Mouse (Mus musculus) MN1 (cell line): ENCODE measurements around the gene Rnaseh2a.

Experiments used
- DNase-seq: peaks from one replicate; pipeline ENCODE4 v3.0.0-alpha.2; 2016; ENCODE audit warnings: low spot score

Rnaseh2a gene

DNA sequence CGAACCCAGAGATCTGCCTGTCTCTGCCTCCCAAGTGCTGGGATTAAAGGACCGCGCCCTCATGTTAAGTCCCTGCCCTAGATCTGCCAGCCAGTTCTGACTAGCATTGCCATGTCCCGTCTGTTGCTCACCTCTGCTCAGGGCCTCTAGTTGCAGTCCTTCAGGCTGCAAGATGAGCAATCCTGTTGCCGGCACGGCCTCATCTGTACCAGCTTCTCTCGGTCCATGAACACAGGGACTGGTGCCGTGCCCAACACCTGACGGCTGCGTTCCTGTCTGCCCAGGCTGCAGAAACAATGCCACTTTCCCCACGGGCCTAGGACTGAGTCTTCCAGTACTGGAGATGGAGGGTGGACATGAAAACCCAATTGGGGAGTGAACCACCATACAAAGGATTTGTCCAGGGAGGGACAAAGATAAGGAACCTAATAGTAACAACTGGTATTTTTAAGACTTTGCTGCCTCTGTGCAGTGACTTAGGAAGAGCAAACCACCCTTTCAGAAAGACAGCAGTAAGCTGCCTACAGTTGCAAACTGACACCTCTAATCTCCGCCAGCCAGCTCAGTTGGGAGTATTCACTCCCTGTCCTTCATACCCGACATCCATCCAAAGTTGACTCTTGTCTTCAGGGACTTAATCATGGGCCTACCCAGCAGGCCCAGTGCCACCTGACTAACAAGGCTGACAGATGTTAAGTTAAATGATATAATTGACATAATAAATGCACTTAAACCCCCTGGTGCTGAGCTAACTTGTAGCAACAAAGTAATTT, 1.8 kb downstream of the Rnaseh2a start:
- DNase-seq, result no peak

DNA sequence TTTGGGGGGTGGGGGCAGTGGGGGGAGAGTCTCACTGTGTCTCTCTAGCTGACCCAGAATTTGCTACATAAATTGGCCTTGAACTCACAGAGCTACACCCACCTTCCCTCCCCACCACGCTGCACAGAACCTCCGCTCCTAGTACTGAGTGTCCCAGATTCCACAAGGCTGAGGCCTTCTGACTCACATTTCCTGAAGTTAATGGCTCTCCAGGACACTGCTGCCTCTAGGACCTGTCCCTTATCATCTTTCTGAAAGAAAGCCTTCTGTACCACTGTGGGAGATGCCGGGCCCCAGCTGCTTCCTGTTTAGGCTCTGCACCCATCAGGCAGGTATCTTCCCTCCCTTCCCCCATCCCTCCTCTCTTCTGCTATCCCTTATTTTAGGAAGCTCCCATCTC, 3.0 kb downstream of the Rnaseh2a start:
- peak; percentile 44 for DNase-seq

DNA sequence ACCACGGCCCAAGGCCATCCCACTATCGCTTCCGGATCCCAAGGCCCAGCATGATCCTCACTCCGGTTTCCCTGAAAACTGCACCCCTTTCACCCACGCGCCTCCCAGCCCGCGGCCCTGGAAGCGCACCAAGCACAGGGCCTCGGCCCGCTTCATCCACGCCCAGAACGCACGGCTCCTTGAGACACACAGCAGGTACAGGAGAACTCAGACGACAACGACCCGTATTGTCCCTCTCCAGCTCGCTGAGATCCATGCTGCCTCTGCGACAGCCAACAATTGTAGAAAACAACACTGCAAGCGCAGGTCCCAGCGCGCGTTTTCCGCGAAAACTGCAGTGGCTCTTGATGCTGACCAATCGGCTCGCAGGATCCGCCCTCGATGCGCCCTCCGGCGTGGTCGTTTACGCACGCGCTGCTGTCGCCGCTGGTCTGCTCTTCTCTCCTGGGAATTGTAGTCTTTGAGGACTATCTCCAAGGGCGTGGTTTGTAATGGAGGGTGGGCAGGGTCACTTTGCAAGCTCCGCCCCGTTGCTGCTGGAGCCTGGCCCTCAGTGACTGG, 3.8 kb downstream of the Rnaseh2a start:
- peak; percentile 99 for DNase-seq

GRCm38 (mm10) chr8:84963952-84964351, 5.6 kb downstream of the Rnaseh2a start:
- DNase-seq, result no peak

GRCm38 (mm10) chr8:84959811-84960210, 9.8 kb downstream of the Rnaseh2a start:
- DNase-seq, result no peak

- peak; percentile 92 for DNase-seq
These were observed 12.8 kb downstream of the Rnaseh2a start for GRCm38 (mm10) chr8:84956768-84957167.

- DNase-seq, result peak; percentile 78
These were observed 16.8 kb downstream of the Rnaseh2a start for GRCm38 (mm10) chr8:84952612-84953255.

DNA sequence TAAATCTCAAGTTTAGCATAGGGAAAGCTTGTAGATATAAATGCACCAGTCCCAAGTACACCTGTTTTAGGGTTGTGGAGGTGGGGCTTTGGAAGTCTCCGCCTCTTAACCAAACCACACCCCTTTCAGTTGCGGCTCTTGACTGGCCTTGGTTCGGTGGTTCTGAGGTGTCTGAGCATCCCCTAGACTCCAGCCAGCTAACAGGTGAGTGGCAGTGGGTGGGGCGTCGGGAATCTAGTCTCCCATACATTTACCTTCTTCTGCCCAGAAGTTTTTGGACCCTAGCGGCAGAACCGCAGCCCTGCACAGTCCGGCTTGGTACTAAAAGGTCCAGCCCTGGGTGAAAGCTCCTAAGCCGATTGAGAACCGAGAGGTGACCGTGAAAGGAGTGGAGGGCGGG, 19.8 kb downstream of the Rnaseh2a start:
- DNase-seq, result no peak

DNA sequence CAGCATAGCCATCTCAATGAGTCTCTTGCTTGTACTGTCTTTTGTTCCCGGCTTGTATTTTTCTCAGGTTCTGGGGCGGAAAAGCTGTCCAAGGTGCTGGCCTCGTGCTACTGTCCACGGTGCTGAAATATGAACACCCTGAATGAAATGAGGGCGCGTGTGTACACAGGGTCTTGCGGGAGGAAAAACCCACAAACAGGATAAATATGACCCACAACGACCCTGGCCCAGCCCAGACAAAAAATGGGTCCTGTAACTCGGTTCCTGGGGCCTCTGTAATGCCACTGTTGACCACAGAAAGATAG, 22.4 kb downstream of the Rnaseh2a start:
- DNase-seq, result no peak

DNA sequence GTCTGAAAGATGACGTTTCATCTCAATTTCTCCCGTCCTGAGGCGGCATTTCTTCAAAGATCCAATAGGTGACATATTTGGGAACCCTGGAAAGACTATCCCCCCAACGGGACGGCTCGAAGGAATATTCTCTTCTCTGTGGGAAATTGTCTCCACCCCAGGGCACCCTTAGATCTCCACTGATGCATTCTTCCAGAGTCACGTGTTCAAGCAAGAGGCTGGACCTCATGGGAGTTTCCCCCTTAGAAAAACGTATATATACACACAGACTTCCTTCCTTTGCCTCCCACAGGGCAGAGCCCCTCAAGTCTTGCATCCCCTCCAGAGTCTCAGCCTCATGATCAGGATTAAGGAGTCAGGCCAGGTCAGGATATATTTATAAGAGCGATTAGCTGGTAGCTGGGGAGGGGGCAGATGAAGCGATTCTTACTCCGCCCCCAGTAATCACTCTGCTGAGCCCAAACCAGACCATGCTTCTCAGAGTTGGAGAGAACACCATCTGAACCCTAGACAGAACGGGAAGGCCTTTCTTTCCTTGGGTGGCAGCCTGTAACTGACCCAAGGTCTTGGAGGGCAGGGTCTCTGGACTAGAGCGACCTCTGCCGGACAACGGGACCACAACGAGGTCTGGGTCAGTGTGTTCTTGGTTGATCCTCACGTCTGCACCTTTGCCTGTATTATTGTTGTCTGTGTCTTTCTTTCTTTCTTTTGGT, 22.9 kb downstream of the Rnaseh2a start, which contains the start of gene Rtbdn:
Rtbdn (plus strand) TSS at position 464 of the 713 bp plus-strand sequence.
- DNase-seq, result peak; percentile 86

- peak; percentile 90 for DNase-seq
These were observed 23.7 kb downstream of the Rnaseh2a start for GRCm38 (mm10) chr8:84945633-84946527.

DNA sequence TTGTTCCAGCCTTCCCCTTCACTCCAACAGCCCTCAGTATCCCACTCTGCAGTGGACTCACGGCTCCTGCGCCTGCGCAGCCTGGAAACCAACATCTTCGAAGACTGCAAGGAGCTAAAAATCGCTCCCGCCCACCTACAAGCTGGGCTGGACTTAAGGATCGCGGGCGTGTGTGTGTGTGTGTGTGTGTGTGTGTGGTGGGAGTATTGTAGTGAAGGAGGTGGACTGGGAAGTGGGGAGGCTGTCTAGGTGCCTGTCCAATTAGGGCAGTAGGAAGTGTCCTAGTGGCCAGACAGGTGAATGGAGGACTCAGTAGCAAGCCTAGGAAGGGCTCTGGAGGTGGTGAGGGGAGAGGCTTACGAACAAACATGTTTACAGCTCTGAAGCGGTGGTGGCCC, 24.3 kb downstream of the Rnaseh2a start:
- peak; percentile 87 for DNase-seq

DNA sequence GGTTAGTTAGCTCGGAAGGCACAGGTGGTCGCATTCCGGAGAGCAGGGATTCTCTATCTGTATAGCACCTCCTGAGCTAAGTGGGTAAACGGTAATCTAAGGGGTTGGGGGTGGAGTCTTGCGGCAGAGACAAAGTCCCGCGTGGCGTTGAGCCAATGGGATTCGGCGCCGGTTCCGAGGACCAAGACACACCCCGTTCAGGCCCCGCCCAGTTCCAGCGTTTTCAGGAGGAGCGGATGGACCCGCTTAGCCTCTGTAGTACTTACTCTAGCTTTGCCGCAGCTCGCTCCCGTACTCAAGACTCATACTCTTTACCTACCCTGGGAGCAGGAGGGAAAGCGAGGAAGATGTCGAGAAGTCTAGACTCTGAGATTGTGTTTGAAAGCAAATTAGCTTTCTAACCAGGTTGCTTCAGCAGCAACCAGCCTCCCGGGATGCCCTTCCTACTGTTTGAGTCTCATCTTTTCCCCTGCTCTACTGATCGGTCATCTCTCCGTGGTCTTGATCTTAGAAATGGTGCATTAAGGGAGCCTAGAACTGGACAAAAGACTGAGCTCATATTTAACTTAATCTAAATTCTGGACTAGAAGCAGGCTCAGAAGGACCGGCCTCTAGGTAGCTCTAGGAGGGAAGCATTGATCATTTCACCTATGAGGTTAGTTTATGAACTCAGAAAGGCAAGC, 24.9 kb downstream of the Rnaseh2a start:
- peak; percentile 94 for DNase-seq

DNA sequence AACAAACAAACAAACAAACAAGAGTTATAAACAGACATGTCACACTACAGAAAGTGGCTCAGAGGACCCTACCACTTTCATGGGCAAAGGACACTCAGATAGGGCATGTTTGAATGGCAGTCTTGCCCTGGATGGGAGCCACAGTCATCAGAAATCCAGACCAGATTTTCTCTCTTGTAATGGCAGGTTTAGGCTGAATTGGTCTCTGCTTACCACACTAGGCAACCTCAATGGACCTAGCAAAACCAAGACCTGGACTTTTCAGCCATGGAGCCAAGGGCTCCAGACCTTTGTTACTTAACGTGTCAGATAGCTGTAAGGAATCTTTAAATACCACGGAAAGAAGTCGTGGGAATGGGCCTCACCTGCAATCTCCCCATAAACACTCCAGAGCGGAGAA, 25.9 kb downstream of the Rnaseh2a start:
- DNase-seq, result peak; percentile 79

DNA sequence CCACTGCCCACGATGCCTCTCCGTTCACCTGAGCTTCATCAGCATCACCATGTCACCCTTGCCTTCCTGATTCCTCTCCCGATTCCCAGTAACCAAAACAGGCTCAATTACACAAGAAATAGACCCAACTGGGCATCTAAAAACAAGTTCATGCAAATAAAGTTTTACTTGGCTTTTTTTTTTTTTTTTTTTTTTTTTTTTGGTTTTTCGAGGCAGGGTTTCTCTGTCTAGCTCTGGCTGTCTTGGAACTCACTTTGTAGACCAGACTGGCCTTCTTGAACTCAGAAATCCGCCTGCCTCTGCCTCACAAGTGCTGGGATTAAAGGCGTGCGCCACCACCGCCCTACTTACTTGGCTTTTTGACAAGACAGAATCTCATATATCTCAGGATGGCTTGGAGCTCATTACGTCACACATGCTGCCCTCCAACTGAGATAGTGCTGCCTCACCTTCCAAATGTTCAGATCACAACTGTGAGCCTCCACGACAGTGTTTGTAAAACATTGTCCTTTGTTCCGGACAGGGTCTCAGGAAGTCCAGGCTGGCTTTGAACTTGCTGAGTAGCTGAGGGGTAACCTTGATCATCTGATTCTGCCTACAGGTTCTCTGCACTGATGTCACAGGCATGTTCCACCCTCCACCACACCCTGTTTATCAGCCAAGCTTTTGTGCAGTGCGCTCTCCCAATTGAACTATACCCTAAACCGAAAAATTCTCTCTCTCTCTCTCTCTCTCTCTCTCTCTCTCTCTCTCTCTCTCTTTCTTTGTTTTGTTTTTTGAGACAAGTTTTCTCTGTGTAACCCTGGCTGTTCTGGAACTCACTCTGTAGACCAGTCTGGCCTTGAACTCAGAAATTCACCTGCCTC, 31.7 kb downstream of the Rnaseh2a start:
- no peak for DNase-seq

DNA sequence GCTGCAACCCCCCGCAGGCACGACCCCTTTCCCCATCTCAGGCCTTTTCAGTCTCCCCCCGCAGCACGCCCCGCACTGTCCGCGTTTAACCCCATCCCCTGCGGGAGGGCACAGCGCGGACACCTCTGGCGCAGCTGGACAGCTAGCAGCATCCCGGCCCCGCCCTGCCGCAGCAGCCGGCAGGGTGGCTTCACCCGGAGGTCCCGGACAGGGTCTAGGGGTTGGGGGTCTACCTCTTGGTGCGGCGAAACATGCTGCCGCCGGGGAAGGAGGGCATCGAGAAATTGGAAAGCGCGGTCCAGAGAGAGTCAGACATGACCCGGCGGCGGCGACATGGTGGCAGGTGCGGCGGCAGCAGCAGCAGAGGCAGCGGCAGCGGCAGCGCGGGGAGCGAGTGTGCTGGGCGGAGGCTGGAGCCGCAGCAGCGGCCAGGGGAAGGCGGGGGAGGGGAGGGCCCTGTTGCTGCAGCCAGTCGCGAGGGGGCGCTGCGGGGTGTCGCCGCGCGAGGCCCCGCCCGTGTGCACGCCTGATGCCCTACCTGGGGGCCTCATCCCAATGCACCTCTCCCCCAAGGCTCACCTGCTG, 32.5 kb downstream of the Rnaseh2a start, which contains the start of gene Mast1:
Mast1 (minus strand) TSS at position 398 of the 585 bp plus-strand sequence.
- DNase-seq, result peak; percentile 89

DNA sequence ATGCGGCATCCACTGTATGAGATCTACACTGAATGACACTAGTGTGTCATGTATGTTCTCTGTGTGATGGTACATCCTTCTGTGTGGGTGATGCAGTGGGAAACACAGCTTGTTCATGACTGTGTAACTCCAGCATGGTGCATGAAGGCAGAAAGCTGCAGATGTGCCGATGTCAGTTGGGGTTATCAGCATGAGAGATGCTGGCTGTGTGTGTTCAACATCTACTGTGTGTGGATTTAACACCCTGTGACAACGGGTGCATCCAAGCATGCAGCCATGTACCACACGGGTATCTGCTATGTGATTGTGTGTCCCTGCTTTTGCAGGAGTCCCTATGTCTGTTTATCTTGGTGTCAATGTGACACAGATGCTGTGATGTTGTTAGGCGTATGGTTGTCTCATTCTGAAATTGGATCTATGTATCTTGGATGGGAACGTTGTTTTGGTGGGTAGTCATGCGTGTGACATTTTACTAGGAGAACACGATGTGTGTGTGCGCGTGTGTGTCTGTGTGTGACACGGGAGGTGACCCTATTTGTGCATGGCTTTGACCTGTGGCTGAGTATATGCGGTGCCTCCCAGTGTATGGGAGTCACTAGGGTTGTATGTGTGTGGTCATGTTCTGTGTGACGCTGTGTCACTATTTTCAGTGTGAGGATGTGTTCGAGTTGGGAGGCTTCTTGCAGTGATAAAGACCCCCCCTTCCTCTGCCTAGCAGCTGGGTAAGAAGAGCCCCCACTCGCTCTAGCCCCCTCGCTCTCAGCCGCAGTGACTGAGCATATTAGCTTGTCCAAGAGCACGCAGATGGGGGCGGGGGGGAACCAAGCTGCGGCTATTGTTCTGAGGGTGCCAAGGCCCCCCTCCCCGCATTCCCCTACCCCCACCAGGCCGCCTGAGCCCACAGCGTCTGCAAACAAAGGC, 33.3 kb downstream of the Rnaseh2a start:
- no peak for DNase-seq

GRCm38 (mm10) chr8:84935489-84935888, 34.1 kb downstream of the Rnaseh2a start:
- DNase-seq, result no peak

GRCm38 (mm10) chr8:84934860-84935259, 34.7 kb downstream of the Rnaseh2a start:
- DNase-seq, result no peak
